Mouse (Mus musculus) erythroblast, adult 5-6 weeks (primary cell): ENCODE measurements around the gene Phxr2. TPM values are rescaled to one million over a fixed set of nuclear protein-coding genes. Genes with fewer than 3 reads are reported as not detected.

Source experiments
- ATAC-seq: replicated peaks from 2 replicates; pipeline ENCODE4 v1.8.0; 2016; ENCODE audit warnings: moderate number of reproducible peaks, mild to moderate bottlenecking, moderate TSS enrichment, inconsistent platforms; ENCODE audit not compliant: poor library complexity, low FRiP score, severe bottlenecking
- total RNA-seq, 2 experiments: library from RNA; stranded (forward) in 1 of 2; stranded (reverse) in 1 of 2; fragments of 150-400 nt in 1 of 2; fragments of 200-764, 138-1000 nt in 1 of 2; gene quantifications; 2 replicates each; pipeline versions ENCODE4 v1.2.3 to v1.2.4; 2015 to 2017; ENCODE audit warnings: low replicate concordance in 2 of 2

The Phxr2 gene
- total RNA-seq, 2 experiments from 2014 or later, result not detected

DNA sequence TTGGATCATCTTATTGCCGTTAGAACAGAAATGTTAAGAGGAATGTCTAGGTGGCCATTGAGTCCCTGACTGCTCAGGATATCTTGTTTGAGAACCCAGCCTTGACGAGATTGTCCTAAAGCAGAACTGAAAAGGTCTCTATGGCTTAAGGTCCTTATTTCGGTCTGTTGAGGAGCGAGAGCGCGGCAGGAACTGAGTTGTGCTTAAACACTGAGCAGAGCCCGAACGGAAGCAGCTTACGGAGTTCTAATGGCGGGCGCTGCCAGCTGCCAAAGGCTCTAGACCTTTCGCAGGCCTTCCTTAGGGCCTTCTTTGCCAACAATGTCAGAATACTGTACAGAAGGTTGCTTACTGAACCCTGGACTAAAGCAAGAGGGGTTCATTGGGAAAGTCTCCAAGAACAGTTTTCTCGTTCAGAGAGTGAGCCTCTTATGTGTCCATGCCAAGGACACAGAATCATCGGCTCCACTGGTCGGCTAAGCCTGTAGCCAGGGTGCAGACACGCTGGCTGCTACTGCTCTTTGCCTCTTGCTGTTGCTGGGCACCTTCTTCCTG is 7.3 kb upstream of the Phxr2 start:
- ATAC-seq, result no peak

DNA sequence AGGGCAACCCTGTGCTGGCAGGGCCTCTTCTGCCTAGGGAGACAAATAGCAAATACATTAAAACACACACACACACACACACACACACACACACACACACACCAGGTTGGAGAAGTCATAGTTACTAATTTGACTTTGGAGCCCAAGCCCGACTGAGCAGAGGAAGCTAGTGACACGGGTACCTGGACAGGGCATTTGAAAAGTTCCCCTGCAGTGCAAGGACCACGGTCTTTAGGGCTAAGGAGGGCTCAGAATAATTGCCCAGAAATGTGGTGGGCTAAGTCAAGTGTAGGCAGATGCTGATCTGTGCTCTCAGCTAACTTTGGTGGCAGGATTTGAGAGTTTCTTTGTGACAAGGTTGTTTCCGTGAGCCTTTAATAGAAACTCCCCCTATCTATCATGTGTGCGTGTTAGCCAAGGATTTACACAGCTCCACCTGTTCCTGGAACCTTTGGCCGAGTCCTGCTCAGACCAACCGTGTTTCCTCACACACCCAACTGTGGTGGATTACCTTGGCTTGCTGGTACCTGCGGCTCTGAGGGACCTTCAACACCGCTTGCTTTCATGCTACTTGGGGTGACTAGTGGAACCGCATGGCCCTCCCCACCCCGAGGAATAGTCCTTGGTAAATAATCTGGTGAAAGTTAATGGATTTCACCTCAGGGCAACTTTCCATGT is 6.6 kb upstream of the Phxr2 start:
- ATAC-seq, result no peak

- ATAC-seq, result no peak
Measured at GRCm38 (mm10) chr10:99132189-99132588, 6.1 kb upstream of the Phxr2 start.

GRCm38 (mm10) chr10:99131298-99131697 is 5.2 kb upstream of the Phxr2 start:
- no peak for ATAC-seq

GRCm38 (mm10) chr10:99130611-99131010 is 4.5 kb upstream of the Phxr2 start:
- ATAC-seq, result no peak

- no peak for ATAC-seq
Measured at GRCm38 (mm10) chr10:99127691-99128261, 1.7 kb upstream of the Phxr2 start.

- no peak for ATAC-seq
Measured at GRCm38 (mm10) chr10:99126954-99127353, 829 bp upstream of the Phxr2 start.

GRCm38 (mm10) chr10:99119471-99119870 is 6.7 kb downstream of the Phxr2 start:
- ATAC-seq, result no peak

GRCm38 (mm10) chr10:99118697-99119096 is 7.4 kb downstream of the Phxr2 start:
- no peak for ATAC-seq

GRCm38 (mm10) chr10:99117876-99118275 is 8.2 kb downstream of the Phxr2 start:
- no peak for ATAC-seq

GRCm38 (mm10) chr10:99116650-99117615 is 9.2 kb downstream of the Phxr2 start:
- ATAC-seq, result no peak

DNA sequence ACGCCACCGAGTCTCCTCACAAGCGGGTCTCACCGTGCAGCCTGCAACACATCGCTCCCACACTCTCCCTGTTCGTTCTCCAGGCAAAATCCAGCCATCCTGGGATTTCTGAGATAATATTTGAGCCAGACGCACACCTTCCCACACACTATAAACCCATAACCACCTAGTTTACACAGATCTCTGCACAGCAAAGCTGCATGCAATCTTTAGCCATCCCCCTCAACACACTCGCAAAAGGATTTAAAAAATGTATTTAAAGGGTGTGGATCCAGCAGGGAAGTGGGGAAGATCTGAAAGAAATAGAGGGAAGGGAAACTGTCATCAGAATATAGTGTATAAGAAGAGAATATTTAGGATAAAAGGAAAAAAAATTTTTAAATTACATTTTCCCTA is 9.9 kb downstream of the Phxr2 start:
- no peak for ATAC-seq

- ATAC-seq, result no peak
Measured at GRCm38 (mm10) chr10:99115471-99116236, 10.5 kb downstream of the Phxr2 start.

- ATAC-seq, result no peak
Measured at GRCm38 (mm10) chr10:99114295-99114694, 11.8 kb downstream of the Phxr2 start.

GRCm38 (mm10) chr10:99113533-99113932 is 12.6 kb downstream of the Phxr2 start:
- ATAC-seq, result no peak

GRCm38 (mm10) chr10:99108431-99108982 is 17.6 kb downstream of the Phxr2 start:
- ATAC-seq, result no peak

- peak; percentile 96 for ATAC-seq
Measured at GRCm38 (mm10) chr10:99107964-99108363, 18.2 kb downstream of the Phxr2 start, which contains the start of gene Galnt4. Gene Galnt4 (plus strand): TSS chr10:99108159.

DNA sequence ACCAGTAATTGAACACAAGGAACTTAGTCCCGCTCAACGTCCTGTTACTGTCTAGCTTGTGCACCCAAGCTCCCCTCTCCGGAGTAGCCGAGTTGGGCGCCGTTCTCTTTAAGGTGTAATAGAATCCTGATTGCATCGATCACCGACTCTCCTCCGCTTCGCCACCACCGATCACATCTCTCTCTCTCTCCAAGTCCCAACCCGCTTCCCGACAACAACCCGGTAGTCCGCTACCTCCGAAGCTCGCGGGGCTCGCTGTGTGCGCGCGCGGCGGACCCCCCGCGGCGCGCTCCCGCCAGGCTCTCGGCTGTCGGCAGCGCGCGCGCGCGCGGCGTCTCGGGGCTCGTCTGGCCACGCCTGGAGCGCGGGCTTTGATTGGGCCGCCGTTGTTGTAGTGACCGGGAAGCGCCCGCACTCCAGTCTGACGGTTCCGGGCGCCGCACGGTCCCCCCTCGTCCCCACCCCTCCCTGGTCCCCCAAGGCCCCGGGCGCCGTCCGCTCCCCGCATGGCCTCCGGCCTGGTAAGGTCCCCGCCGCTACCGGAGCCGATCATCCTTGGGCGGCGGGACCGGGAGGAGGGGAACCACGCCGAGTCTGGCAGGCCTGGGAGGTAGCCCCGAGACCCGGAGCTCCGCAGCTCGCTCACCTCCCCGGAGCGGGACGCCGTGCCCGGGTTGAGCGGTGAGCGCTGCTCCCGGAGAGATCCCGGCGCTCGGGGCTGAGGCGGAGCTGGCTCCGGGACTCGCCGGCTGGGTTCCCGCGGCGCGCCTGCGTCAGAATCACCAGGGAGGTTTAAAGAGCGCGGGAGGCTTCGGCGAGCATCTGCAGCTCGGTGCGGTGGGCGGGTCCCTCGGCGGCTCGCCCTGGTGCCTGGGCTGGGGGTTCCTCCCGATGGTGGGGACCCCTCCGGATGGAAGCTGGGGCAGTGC is 19.2 kb downstream of the Phxr2 start, which contains the start of gene Poc1b:
Gene Poc1b (plus strand): TSS at position 334 of the 929 bp plus-strand sequence.
- peak; percentile 61 for ATAC-seq
